Mouse (Mus musculus) spleen, embryonic (tissue): ENCODE results near the gene Gpi1.
"Not testable (repeated sequence)": the region's sequence is repeated elsewhere in the genome, so short reads cannot be mapped to it uniquely, and the experiment has no call there.

Experiments used
- CTCF ChIA-PET: fragments of 350-600 bp; sonication (Branson Sonifier 250); formaldehyde crosslinking; loops from one replicate; lab custom pipeline; 2022; lab: Charles Lee

Gene Gpi1

DNA sequence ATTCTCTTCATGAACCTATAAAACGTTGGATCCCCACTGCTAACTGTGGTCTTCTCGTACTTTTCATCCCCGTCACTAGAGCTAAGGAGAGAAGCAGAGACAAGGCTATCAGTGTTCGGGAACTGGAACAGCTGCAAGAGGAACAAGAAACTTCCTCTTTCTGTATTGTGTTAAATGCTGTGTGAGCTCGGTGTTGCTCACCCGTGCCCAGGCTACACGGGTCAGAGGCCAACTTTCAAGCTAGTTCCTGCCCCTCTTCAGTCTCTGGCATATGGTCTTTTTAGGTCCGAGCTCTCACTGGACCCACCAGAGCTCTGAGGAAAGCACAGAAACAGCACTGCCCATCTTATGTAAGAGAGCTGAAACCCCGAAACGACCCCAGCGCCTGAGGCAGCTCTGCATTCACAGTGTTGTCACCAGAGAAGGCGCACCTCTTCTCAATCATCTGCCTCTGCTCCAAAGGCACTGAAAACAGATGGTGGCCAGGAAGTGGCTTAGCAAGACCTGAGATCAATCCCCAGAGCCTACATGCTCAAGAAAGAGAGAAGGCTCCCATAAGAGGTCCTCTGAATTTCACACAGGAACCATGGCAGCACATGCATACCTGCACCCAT, 40.7 kb downstream of the Gpi1 start:
- CTCF ChIA-PET: no interaction called here

DNA sequence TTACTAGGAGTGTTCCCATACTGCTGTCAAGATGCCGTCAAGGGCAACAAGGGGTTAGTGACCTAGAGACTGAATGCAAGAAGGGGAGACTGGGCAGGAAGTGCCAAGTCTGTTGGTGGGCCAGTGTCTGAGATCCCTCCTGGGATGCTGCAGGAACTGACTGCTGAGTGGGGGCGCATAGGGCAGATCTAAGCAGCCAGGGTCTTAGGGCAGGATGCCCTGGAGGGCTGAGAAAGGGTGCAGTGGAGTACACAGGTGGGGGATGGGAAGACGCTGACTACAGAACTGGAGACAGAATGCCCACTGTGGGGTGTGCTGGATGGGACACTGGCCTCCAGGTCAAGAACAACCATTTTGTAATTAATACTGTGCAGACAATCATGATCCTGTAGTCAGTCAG, 46.3 kb downstream of the Gpi1 start:
- CTCF ChIA-PET: interaction anchor here (1.3 kb wide), 1 partner anchor 12 kb away, joined by 4 read pairs; no protein-coding TSS in a partner anchor

DNA sequence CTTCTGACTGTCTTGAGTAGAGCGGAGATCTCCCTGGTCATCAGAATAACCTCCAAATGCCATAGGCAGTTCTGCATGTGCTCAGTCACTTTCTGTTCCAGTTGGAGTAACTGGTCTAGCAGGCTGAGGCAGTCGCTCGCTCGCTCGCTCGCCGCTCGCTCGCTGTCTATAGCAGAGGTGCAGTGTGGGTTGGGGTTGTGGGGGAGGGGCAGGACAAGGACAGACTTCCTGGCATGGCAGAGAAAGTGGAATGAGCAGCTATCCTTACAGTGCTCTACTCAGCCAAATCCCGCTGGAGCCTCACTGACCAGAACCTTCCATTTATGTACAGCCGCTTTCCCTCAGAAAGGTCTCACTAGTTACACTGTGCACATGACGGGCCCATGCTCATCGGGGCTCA, 46.8 kb downstream of the Gpi1 start:
- CTCF ChIA-PET: interaction anchor here (0.6 to 1.3 kb wide), 3 partner anchors 12 to 315 kb away, joined by 3 to 9 read pairs (median 4); no protein-coding TSS in a partner anchor

DNA sequence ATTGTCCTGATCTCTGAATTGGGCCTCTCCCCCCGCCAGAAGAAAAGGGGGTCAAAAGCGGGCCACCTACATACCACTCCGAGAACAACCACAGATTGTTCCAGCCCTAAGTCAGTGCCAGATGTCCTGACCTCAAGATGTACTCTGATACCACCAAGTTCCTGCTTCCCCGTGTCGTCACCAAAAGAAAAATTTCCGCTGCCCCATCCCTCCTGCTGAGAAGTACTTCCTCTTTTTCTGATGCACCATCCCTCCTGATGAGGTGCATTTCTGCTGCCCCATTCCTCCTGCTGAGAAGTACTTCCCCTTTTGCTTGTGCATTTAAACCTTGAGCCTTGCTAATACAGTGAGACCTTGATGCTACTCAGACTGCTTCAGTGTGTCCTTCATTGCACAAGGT, 53.9 kb downstream of the Gpi1 start:
- CTCF ChIA-PET: not testable (repeated sequence)

DNA sequence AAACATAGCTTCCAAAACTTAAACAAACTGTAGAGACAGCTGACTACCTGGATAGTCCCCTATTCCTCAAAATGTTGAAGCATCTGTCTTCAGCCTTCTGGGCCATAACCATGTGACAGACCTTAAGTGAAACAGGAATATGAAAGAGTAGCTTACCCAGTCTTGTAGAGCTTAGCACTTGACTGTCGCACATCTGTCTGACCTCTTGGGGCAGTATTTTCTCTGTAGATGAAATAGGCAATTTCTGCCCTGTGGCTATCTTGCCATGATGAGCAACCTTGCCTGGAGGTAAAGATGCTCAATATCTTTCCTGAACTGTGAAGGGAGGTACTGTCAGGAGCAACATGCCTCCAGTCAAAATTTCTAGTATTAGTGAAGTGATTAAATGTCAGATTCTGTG, 57.9 kb downstream of the Gpi1 start:
- CTCF ChIA-PET: no interaction called here

DNA sequence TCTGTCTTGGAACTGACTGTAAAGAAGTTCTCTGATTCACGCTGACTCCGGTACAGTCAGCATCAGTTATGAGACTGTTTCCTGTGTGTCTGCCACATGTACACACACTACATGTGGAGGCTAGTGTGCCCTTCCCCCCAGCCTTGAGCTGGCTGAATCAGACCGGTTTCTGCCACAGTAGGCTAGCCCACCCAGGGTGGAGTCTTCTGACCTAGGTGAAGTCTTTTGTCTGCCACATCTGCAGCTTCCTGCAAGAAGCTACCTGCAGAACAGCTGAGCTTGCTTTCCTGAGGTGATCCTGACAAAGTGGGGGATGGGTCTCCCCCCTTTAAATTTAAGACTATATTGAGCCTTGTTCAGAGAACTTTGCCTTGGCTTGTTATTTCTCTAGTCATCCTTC, 60.7 kb downstream of the Gpi1 start, which contains the start of gene Uba2:
Gene Uba2, minus strand, starts transcription at position 146 of the 400 bp plus-strand sequence.
- CTCF ChIA-PET: no interaction called here

DNA sequence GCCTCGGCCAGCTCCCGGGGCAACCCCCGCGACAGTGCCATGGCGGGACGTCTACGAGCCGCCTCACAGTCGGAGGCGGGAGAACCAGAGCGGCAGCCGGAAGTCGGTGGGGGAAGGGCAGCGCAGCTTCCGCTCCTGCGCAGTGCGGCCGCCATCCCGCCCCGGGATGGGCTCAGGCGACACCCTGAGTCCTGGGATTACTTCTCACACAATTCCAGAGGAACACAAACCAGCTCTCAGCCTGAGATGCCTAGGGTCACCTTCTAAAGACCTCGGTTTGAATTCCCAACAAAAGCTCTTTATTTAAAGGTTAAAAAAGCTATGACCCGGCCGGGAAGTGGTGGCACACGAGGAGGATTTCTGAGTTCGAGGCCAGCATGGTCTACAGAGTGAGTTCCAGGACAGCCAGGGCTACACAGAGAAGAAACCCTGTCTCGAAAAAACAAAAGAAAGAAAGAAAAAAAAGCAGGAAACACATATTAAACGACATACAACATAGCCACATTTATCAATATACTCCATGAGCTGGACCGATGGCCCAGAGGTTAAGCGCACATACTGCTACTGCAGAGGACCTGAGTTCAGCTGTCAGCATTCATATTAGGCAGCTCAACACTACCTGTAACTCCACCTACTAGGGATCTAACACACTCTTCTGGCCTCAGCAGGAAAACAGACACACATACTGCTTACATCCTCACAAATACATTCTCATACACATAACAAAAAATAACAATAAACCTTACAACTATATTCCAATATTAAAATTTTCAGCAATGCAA, 61.5 kb downstream of the Gpi1 start:
- CTCF ChIA-PET: interaction anchor here (0.6 to 0.8 kb wide), 2 partner anchors 45 to 893 kb away, joined by 4 to 29 read pairs; no protein-coding TSS in a partner anchor

DNA sequence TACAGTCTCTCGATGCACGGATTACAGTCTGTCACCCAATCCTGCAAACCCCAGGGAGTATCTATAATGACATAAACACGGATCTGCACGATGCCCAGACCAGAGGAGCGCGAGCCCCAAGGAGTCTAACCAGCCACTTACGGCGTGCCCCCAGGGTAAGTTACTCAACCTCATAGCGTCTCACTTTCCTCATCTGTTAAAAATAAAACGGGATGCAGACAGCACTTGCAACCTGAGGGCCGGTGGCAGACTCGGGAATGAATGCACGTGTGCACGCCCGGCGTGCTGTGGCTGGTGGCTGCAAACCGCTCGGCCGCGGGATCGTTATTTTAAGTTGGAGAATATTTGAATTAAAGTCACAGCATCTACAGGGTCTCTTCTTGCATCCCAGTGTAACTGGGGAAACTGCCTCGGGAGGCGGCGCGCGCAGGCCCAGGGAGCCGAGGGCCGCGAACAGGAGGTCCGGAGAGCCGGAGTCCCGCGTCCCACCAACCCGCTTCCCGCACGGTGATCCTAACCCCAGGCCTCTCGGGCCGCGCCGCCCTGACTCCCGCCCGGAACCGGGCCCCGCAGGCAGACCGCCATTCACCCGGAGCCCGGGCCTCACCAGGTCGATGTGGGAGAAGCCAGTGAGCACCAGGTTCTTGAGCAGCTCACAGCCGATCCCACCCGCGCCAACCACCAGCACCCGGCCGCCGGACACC, 62.2 kb downstream of the Gpi1 start:
- CTCF ChIA-PET: interaction anchor here (0.8 kb wide), 1 partner anchor 46 kb away, joined by 4 read pairs; no protein-coding TSS in a partner anchor

DNA sequence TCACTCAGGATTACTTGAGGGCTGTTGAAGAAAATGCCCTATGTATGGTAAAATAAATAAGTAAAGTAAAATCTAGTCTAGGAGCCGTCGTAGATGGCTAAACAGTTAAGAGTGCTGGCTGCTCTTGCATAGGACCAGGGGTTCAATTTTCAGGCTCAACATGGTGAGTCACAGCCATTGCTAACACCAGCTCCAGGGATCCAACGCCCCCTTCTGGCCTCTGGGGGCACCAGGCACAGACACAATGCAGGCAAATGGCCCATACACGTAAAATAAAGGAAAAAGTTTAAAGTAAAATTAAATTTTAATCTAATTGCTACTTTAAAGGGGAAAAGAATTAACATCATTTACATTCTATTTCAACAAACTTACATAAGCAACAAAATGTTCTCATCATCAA, 63.3 kb downstream of the Gpi1 start:
- CTCF ChIA-PET: no interaction called here

DNA sequence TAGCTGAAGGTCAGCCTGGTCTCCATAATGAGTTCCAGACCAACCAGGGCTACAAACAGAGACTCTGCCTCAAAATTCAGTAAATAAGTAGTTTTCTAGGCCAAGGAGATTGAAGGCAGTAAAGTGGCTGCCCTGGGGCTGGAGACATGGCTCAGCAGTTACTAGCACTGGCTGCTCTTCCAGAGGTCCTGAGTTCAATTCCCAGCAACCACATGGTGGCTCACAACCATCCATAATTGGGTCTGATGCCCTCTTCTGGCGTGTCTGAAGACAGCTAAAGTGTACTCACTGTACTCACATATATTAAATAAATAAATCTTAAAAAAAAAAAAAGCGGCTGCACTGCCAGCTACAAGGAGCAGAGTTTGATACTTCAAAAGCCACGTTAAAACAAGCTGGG, 64.1 kb downstream of the Gpi1 start:
- CTCF ChIA-PET: no interaction called here

DNA sequence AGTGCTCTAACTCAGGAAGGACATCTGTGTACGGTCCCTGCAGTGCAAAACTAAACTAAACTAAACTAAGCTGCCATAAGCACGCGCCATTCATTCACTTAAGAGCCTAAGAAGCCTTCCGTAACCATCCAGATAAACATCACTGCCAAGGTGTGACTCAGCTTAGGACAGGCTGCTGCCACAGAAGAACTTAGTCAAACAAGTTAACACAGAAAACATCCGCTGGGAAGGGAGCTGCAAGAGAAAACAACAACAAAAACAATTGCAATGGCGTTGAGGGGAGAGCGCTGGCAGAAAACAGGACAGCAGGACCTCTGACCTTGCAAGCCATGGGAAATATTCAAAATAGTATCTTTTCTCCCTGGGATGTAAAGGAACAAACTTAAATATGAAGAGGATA, 65.5 kb downstream of the Gpi1 start:
- CTCF ChIA-PET: interaction anchor here (0.6 kb wide), 1 partner anchor 9 kb away, joined by 5 read pairs; no protein-coding TSS in a partner anchor

DNA sequence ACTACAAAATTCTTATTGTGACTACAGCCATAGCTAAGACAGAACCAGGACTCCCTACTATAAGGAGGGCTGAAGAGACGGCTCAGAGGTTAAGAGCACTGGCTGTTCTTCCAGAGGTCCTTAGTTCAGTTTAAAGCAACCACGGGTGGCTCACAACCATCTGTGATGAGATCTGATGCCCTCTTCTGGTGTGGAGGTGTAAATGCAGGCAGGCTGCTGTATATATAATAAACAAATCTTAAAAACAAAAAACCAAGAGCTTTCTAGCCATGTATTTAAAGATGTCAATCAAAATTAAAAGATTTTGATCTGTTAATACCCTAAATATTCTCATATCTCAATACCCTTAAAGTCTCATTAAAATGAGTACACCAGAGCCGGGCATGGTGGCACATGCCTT, 71.0 kb downstream of the Gpi1 start:
- CTCF ChIA-PET: interaction anchor here (0.5 kb wide), 1 partner anchor 962 kb away, joined by 3 read pairs; no protein-coding TSS in a partner anchor

DNA sequence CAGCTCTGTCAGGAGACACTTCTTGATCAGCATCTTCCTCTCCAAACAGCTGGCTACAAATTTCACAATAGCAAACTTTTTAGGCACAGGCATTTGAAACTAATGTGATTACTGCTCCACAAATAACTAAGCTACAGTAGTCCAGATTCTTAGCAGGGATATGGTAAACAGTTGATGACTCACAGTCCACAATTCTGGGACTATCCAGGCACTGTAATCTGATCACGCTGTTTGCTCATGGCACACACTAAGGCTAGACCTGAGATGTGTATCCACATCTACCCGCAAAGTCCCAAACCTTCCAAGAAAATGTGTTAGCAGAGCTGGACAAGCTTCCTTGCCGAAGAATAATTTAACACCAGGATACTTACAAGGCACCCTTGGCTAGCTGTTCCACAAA, 72.1 kb downstream of the Gpi1 start:
- CTCF ChIA-PET: interaction anchor here (0.5 kb wide), 1 partner anchor 40 kb away, joined by 3 read pairs; no protein-coding TSS in a partner anchor
